Mouse (Mus musculus) liver, embryonic 15.5 days (tissue): ENCODE data around the gene Pnmal2. TPM values are rescaled to one million over a fixed set of nuclear protein-coding genes. Genes with fewer than 3 reads are reported as not detected.

Experiments used
- ATAC-seq: fragments of 200-750 bp; cut with Nextera tagmentation; 2 replicates; pipeline ENCODE4 v1.8.0; 2017; ENCODE audit warnings: moderate number of reproducible peaks, mild to moderate bottlenecking, moderate library complexity; ENCODE audit not compliant: insufficient read depth
- H3K27ac ChIP-seq: fragments of 300-500 bp; sonication (generic); replicated peaks from 2 replicates; pipeline ENCODE4 v1.5.1; 2015; ENCODE audit warnings: mild to moderate bottlenecking, inconsistent platforms
- H3K27me3 ChIP-seq: fragments of 300-500 bp; sonication (generic); 2 replicates; pipeline ENCODE4 v1.6.1; 2015; ENCODE audit warnings: mild to moderate bottlenecking, inconsistent platforms
- H3K36me3 ChIP-seq: fragments of 300-500 bp; sonication (generic); replicated peaks from 2 replicates; pipeline ENCODE4 v1.6.1; 2015; ENCODE audit warnings: moderate library complexity, mild to moderate bottlenecking, inconsistent platforms
- H3K4me1 ChIP-seq: fragments of 300-500 bp; sonication (generic); replicated peaks from 2 replicates; pipeline ENCODE4 v1.6.1; 2015; ENCODE audit warnings: inconsistent platforms
- H3K4me2 ChIP-seq: fragments of 300-500 bp; sonication (generic); 2 replicates; pipeline ENCODE4 v1.6.1; 2015; ENCODE audit warnings: moderate library complexity, mild to moderate bottlenecking, inconsistent platforms
- H3K4me3 ChIP-seq: fragments of 300-500 bp; sonication (generic); replicated peaks from 2 replicates; pipeline ENCODE4 v1.5.1; 2015; ENCODE audit warnings: mild to moderate bottlenecking, inconsistent platforms
- H3K9ac ChIP-seq: fragments of 300-500 bp; sonication (generic); 2 replicates; pipeline ENCODE4 v1.6.1; 2015; ENCODE audit warnings: moderate library complexity, mild to moderate bottlenecking, inconsistent platforms
- H3K9me3 ChIP-seq: fragments of 300-500 bp; sonication (generic); replicated peaks from 2 replicates; pipeline ENCODE4 v1.6.1; 2016; ENCODE audit warnings: inconsistent platforms
- WGBS: fragments of 180-500 bp; shearing (Covaris S2); methylation state at CpG from one replicate; pipeline ENCODE4 v1.1.7; 2015; ENCODE audit warnings: mixed read lengths; ENCODE audit not compliant: insufficient replicate concordance; 5-methylcytosine and 5-hydroxymethylcytosine counted together
- polyA plus RNA-seq: library from polyadenylated mRNA; unstranded; fragments of >200 nt; fragmentation: Nextera tagmentation; extraction: Ambion mirVana; gene quantifications from 2 replicates; pipeline ENCODE4 v1.2.1, GENCODE M21; 2015

Gene Pnmal2
- polyA plus RNA-seq, 1 experiment from 2014 or later, result 0.60 TPM

- Histone ChIP-seq H3K4me3 (no peak overlapping the region), H3K4me1 (peaks cover 33% of the 10 kb centered on the region), H3K9me3 (no peaks in the 10 kb centered on the region), H3K27ac (no peak overlapping the region), H3K36me3 (no peaks in the 10 kb centered on the region), H3K9ac (no peak overlapping the region), H3K4me2 (no peak overlapping the region), H3K27me3 (peaks cover 37% of the 10 kb centered on the region)
- 47% methylated on average over 11 of the region's 11 CpGs for WGBS
- no peak for ATAC-seq
These were observed 35.6 kb upstream of the Pnmal2 start for GRCm38 (mm10) chr7:16908859-16909258.

- no peak for ATAC-seq
- no peak overlapping the region for H3K4me2 ChIP-seq
These were observed 34.6 kb upstream of the Pnmal2 start for GRCm38 (mm10) chr7:16909909-16910308.

GRCm38 (mm10) chr7:16911904-16912303 lies 32.6 kb upstream of the Pnmal2 start:
- Histone ChIP-seq H3K27me3 (peaks cover 31% of the 10 kb centered on the region), H3K9ac (no peak overlapping the region), H3K27ac (no peak overlapping the region), H3K9me3 (no peaks in the 10 kb centered on the region), H3K4me1 (peaks cover 15% of the 10 kb centered on the region), H3K4me3 (no peak overlapping the region), H3K4me2 (no peak overlapping the region), H3K36me3 (peaks cover 25% of the 10 kb centered on the region)
- ATAC-seq, result no peak
- WGBS, result 74% methylated on average over 3 of the region's 3 CpGs

More at GRCm38 (mm10) chr7:16909909-16910308, 34.6 kb upstream of the Pnmal2 start:
- Histone ChIP-seq H3K36me3 (peaks cover 6% of the 10 kb centered on the region), H3K9ac (no peak overlapping the region), H3K27me3 (peaks cover 37% of the 10 kb centered on the region), H3K27ac (no peak overlapping the region), H3K4me3 (no peak overlapping the region), H3K9me3 (no peaks in the 10 kb centered on the region), H3K4me1 (peaks cover 29% of the 10 kb centered on the region)
- WGBS, result 16% methylated on average over 10 of the region's 10 CpGs

- ATAC-seq, result no peak
- no peak overlapping the region for H3K9ac ChIP-seq
These were observed 32.1 kb upstream of the Pnmal2 start for GRCm38 (mm10) chr7:16912360-16912759.

GRCm38 (mm10) chr7:16913806-16914452 lies 30.6 kb upstream of the Pnmal2 start:
- Histone ChIP-seq H3K4me3 (no peak overlapping the region), H3K4me2 (no peak overlapping the region), H3K9ac (no peak overlapping the region), H3K36me3 (peaks cover 45% of the 10 kb centered on the region), H3K27ac (no peak overlapping the region), H3K4me1 (peaks cover 10% of the 10 kb centered on the region), H3K27me3 (peaks cover 11% of the 10 kb centered on the region), H3K9me3 (no peaks in the 10 kb centered on the region)
- WGBS, result 28% methylated on average over 10 of the region's 10 CpGs
- peak; percentile 36; the same call in 1 of the 2 replicates for ATAC-seq

More at GRCm38 (mm10) chr7:16912360-16912759, 32.1 kb upstream of the Pnmal2 start:
- H3K4me1 ChIP-seq, result peaks cover 13% of the 10 kb centered on the region
- H3K4me3 ChIP-seq, result no peak overlapping the region
- H3K9me3 ChIP-seq, result no peaks in the 10 kb centered on the region
- H3K4me2 ChIP-seq, result no peak overlapping the region
- WGBS, result 70% methylated on average over 6 of the region's 6 CpGs
- peaks cover 27% of the 10 kb centered on the region for H3K27me3 ChIP-seq
- H3K36me3 ChIP-seq, result peaks cover 30% of the 10 kb centered on the region
- no peak overlapping the region for H3K27ac ChIP-seq

- Histone ChIP-seq H3K36me3 (peaks cover 53% of the 10 kb centered on the region), H3K4me1 (peaks cover 17% of the 10 kb centered on the region), H3K9ac (no peak overlapping the region), H3K27ac (no peak overlapping the region), H3K4me3 (no peak overlapping the region), H3K9me3 (no peaks in the 10 kb centered on the region), H3K27me3 (peaks cover 3% of the 10 kb centered on the region), H3K4me2 (no peak overlapping the region)
- no peak for ATAC-seq
- WGBS, result 80% methylated on average over 18 of the region's 18 CpGs
These were observed 29.8 kb upstream of the Pnmal2 start for GRCm38 (mm10) chr7:16914453-16915343.

GRCm38 (mm10) chr7:16915461-16916340 lies 28.8 kb upstream of the Pnmal2 start:
- Histone ChIP-seq H3K9ac (no peak overlapping the region), H3K36me3 (peaks cover 53% of the 10 kb centered on the region), H3K27me3 (no peaks in the 10 kb centered on the region), H3K4me3 (no peak overlapping the region), H3K4me2 (no peak overlapping the region), H3K4me1 (peaks cover 27% of the 10 kb centered on the region), H3K9me3 (no peaks in the 10 kb centered on the region), H3K27ac (no peak overlapping the region)
- 89% methylated on average over 32 of the region's 32 CpGs for WGBS
- no peak for ATAC-seq

GRCm38 (mm10) chr7:16916342-16917265 lies 27.9 kb upstream of the Pnmal2 start:
- no peak for ATAC-seq
- H3K27me3 ChIP-seq, result no peaks in the 10 kb centered on the region
- no peak overlapping the region for H3K4me3 ChIP-seq
- no peak overlapping the region for H3K9ac ChIP-seq
- H3K27ac ChIP-seq, result no peak overlapping the region
- H3K4me1 ChIP-seq, result peaks cover 36% of the 10 kb centered on the region
- H3K4me2 ChIP-seq, result no peak overlapping the region
- peaks cover 61% of the 10 kb centered on the region for H3K36me3 ChIP-seq
- 80% methylated on average over 30 of the region's 30 CpGs for WGBS
- H3K9me3 ChIP-seq, result no peaks in the 10 kb centered on the region

GRCm38 (mm10) chr7:16917447-16917846 lies 27.0 kb upstream of the Pnmal2 start:
- Histone ChIP-seq H3K9ac (no peak overlapping the region), H3K36me3 (peaks cover 65% of the 10 kb centered on the region), H3K4me2 (no peak overlapping the region), H3K4me1 (peaks cover 45% of the 10 kb centered on the region), H3K4me3 (no peak overlapping the region), H3K27ac (no peak overlapping the region), H3K27me3 (no peaks in the 10 kb centered on the region), H3K9me3 (no peaks in the 10 kb centered on the region)
- 84% methylated on average over 11 of the region's 11 CpGs for WGBS
- ATAC-seq, result no peak

- ATAC-seq, result no peak
- no peak overlapping the region for H3K9ac ChIP-seq
- no peak overlapping the region for H3K4me2 ChIP-seq
- H3K27me3 ChIP-seq, result no peaks in the 10 kb centered on the region
- H3K4me3 ChIP-seq, result no peak overlapping the region
- no peak overlapping the region for H3K27ac ChIP-seq
- WGBS, result 83% methylated on average over 9 of the region's 9 CpGs
- H3K36me3 ChIP-seq, result peaks cover 65% of the 10 kb centered on the region
- H3K4me1 ChIP-seq, result peaks cover 49% of the 10 kb centered on the region
- no peaks in the 10 kb centered on the region for H3K9me3 ChIP-seq
These were observed 26.5 kb upstream of the Pnmal2 start for GRCm38 (mm10) chr7:16918014-16918413.
